Comparison of ENCODE assay signal across 9 mouse cellular contexts in genomic region chr9:108577025-108577424, GRCm38 (mm10). TPM values are rescaled to one million over a fixed set of nuclear protein-coding genes. Genes with fewer than 3 reads are reported as not detected.
DNase-seq lines count a peak whose midpoint lies in the region; ATAC-seq lines count a peak whose summit lies in the region.
"Had no signal": no experiment of that assay in that cellular context is flagged by ENCODE, and none has a peak within 500 bp of the region (broad histone marks: within the 10 kb centered on the region; RNA-seq: fewer than 3 reads in every experiment).

No protein-coding gene starts in this region.

- WGBS in heart, embryonic 15.5 days, result 51% methylated on average over 6 of the region's 6 CpGs
- 64% methylated on average over 6 of the region's 6 CpGs for WGBS in embryonic facial prominence, embryonic 11.5 days
- WGBS in hindbrain, embryonic 14.5 days, result 54% methylated on average over 6 of the region's 6 CpGs
- WGBS in midbrain, embryonic 14.5 days, result 42% methylated on average over 6 of the region's 6 CpGs

- no peaks in the 10 kb centered on the region for H3K27me3 ChIP-seq in heart, embryonic 15.5 days
- H3K27me3 ChIP-seq in embryonic facial prominence, embryonic 11.5 days (ENCODE audit: control insufficient read depth, insufficient read depth, low read length), result no peaks in the 10 kb centered on the region
- H3K27me3 ChIP-seq in hindbrain, embryonic 14.5 days (ENCODE audit: control insufficient read depth, insufficient read depth, low read length), result no peaks in the 10 kb centered on the region
- no peaks in the 10 kb centered on the region for H3K27me3 ChIP-seq in midbrain, embryonic 14.5 days (ENCODE audit: control insufficient read depth, insufficient read depth, low read length)

- peak overlapping the region; percentile 79 for H3K4me2 ChIP-seq in heart, embryonic 15.5 days
- H3K4me2 ChIP-seq in embryonic facial prominence, embryonic 11.5 days (ENCODE audit: low read depth, low read length), result peak overlapping the region; percentile 74
- peak overlapping the region; percentile 84 for H3K4me2 ChIP-seq in hindbrain, embryonic 14.5 days (replicated peaks)
- peak overlapping the region; percentile 91 for H3K4me2 ChIP-seq in midbrain, embryonic 14.5 days (ENCODE audit: low read length)

- no peak overlapping the region for H3K27ac ChIP-seq in heart, embryonic 15.5 days
- H3K27ac ChIP-seq in embryonic facial prominence, embryonic 11.5 days (replicated peaks; ENCODE audit: low read depth, low read length), result no peak overlapping the region
- 0 out of 2 replicates have a peak overlapping the region, but pooled peaks have one; percentile 16 for H3K27ac ChIP-seq in hindbrain, embryonic 14.5 days
- H3K27ac ChIP-seq in midbrain, embryonic 14.5 days (replicated peaks; ENCODE audit: low read depth, low read length), result 0 out of 2 replicates have a peak overlapping the region, but pooled peaks have one; percentile 98

- H3K36me3 ChIP-seq in heart, embryonic 15.5 days, result peaks cover 30% of the 10 kb centered on the region
- H3K36me3 ChIP-seq in embryonic facial prominence, embryonic 11.5 days (replicated peaks; ENCODE audit: control insufficient read depth, insufficient read depth, low read depth, low read length), result peaks cover 19% of the 10 kb centered on the region
- H3K36me3 ChIP-seq in hindbrain, embryonic 14.5 days (replicated peaks; ENCODE audit: control insufficient read depth, insufficient read depth), result peaks cover 60% of the 10 kb centered on the region
- H3K36me3 ChIP-seq in midbrain, embryonic 14.5 days (ENCODE audit: control insufficient read depth, insufficient read depth, low read length), result peaks cover 51% of the 10 kb centered on the region

- ATAC-seq in heart, embryonic 15.5 days (replicated peaks; ENCODE audit: insufficient number of reproducible peaks, insufficient read depth, low FRiP score, low read depth), result no peak
- no peak for ATAC-seq in embryonic facial prominence, embryonic 11.5 days (replicated peaks; ENCODE audit: insufficient number of reproducible peaks, low FRiP score, low TSS enrichment, low read depth)
- no peak for ATAC-seq in hindbrain, embryonic 14.5 days (ENCODE audit: low FRiP score)
- no peak for ATAC-seq in midbrain, embryonic 14.5 days (ENCODE audit: low FRiP score, low TSS enrichment)

- no peak for DNase-seq in heart, adult 11 months
- no peak for DNase-seq in embryonic facial prominence, embryonic 11.5 days (ENCODE audit: low spot score)
- DNase-seq in hindbrain, embryonic 14.5 days (ENCODE audit: low spot score), result no peak
- DNase-seq in midbrain, embryonic 14.5 days, result no peak
- no peak for DNase-seq in adrenal gland, postnatal 36 days
- no peak for DNase-seq in natural killer cell, adult 2 months (ENCODE audit: low spot score in 2 of 2)
- no peak for DNase-seq in left cerebral cortex, adult 8-10 months (ENCODE audit: low spot score in 2 of 2)
- DNase-seq: heart, adult 18-20 months had no signal

- H3K9me3 ChIP-seq in heart, embryonic 15.5 days (replicated peaks), result no peaks in the 10 kb centered on the region
- no peaks in the 10 kb centered on the region for H3K9me3 ChIP-seq in embryonic facial prominence, embryonic 11.5 days (replicated peaks; ENCODE audit: control insufficient read depth, low read length)
- H3K9me3 ChIP-seq in hindbrain, embryonic 14.5 days (ENCODE audit: control insufficient read depth, low read length), result no peaks in the 10 kb centered on the region
- no peaks in the 10 kb centered on the region for H3K9me3 ChIP-seq in midbrain, embryonic 14.5 days (ENCODE audit: control insufficient read depth, low read length)

- H3K4me3 ChIP-seq in heart, embryonic 15.5 days, result peak overlapping the region; percentile 80
- H3K4me3 ChIP-seq in embryonic facial prominence, embryonic 11.5 days (ENCODE audit: low read depth, low read length), result peak overlapping the region; percentile 92
- H3K4me3 ChIP-seq in hindbrain, embryonic 14.5 days (replicated peaks; ENCODE audit: low read length), result peak overlapping the region; percentile 63
- H3K4me3 ChIP-seq in midbrain, embryonic 14.5 days (replicated peaks; ENCODE audit: low read depth, low read length), result peak overlapping the region; percentile 77

- no peak overlapping the region for H3K9ac ChIP-seq in heart, embryonic 15.5 days
- H3K9ac ChIP-seq in embryonic facial prominence, embryonic 11.5 days (replicated peaks; ENCODE audit: low read length), result no peak overlapping the region
- H3K9ac ChIP-seq in hindbrain, embryonic 14.5 days, result peak overlapping the region; percentile 84
- H3K9ac ChIP-seq in midbrain, embryonic 14.5 days (replicated peaks; ENCODE audit: low read length), result peak overlapping the region; percentile 94

- peaks cover 54% of the 10 kb centered on the region for H3K4me1 ChIP-seq in heart, embryonic 15.5 days (replicated peaks)
- H3K4me1 ChIP-seq in embryonic facial prominence, embryonic 11.5 days (ENCODE audit: control insufficient read depth, insufficient read depth, low read length), result peaks cover 10% of the 10 kb centered on the region
- peaks cover 51% of the 10 kb centered on the region for H3K4me1 ChIP-seq in hindbrain, embryonic 14.5 days (replicated peaks; ENCODE audit: control insufficient read depth, insufficient read depth, low read length)
- H3K4me1 ChIP-seq in midbrain, embryonic 14.5 days (ENCODE audit: control insufficient read depth, insufficient read depth, low read length), result peaks cover 51% of the 10 kb centered on the region

RNA-seq across cellular contexts. Expression of gene Wdr6, which starts 1.5 kb away (rescaled TPM):
- 42.5 and 68.5 TPM in 2 replicates for polyA plus RNA-seq in heart, embryonic 15.5 days (2015; fragmentation: Nextera tagmentation; extraction: Ambion mirVana)
- 118 and 130 TPM in 2 replicates for polyA plus RNA-seq in embryonic facial prominence, embryonic 11.5 days (2014; fragmentation: Nextera tagmentation; extraction: Ambion mirVana)
- 240 and 242 TPM in 2 replicates for polyA plus RNA-seq in hindbrain, embryonic 14.5 days (2014; fragmentation: Nextera tagmentation; extraction: Ambion mirVana)
- polyA plus RNA-seq in midbrain, embryonic 14.5 days (2014; fragmentation: Nextera tagmentation; extraction: Ambion mirVana), result 273 and 274 TPM in 2 replicates
- 100 to 1,000 TPM; 119 to 121 TPM for total RNA-seq in adrenal gland, postnatal 36 days (2021)
- 100 to 1,000 TPM; 129 to 151 (median 133) TPM for total RNA-seq in left cerebral cortex, adult 8-10 months (2022)

RNA-seq across cellular contexts. Expression of gene Dalrd3, which starts 7.3 kb away (rescaled TPM):
- 66.8 and 103 TPM in 2 replicates for polyA plus RNA-seq in heart, embryonic 15.5 days (2015; fragmentation: Nextera tagmentation; extraction: Ambion mirVana)
- 167 and 185 TPM in 2 replicates for polyA plus RNA-seq in embryonic facial prominence, embryonic 11.5 days (2014; fragmentation: Nextera tagmentation; extraction: Ambion mirVana)
- polyA plus RNA-seq in hindbrain, embryonic 14.5 days (2014; fragmentation: Nextera tagmentation; extraction: Ambion mirVana), result 241 and 242 TPM in 2 replicates
- polyA plus RNA-seq in midbrain, embryonic 14.5 days (2014; fragmentation: Nextera tagmentation; extraction: Ambion mirVana), result 263 and 271 TPM in 2 replicates
- total RNA-seq in adrenal gland, postnatal 36 days (2021), result 10 to 100 TPM; 61.1 to 72.7 TPM
- total RNA-seq in left cerebral cortex, adult 8-10 months (2022), result 10 to 100 TPM; 68.8 to 86.5 (median 73.5) TPM

RNA-seq across cellular contexts. Expression of gene Ndufaf3, which starts 9.8 kb away (rescaled TPM):
- polyA plus RNA-seq in heart, embryonic 15.5 days (2015; fragmentation: Nextera tagmentation; extraction: Ambion mirVana), result 52.6 and 55.4 TPM in 2 replicates
- polyA plus RNA-seq in embryonic facial prominence, embryonic 11.5 days (2014; fragmentation: Nextera tagmentation; extraction: Ambion mirVana), result 48.4 and 49.0 TPM in 2 replicates
- polyA plus RNA-seq in hindbrain, embryonic 14.5 days (2014; fragmentation: Nextera tagmentation; extraction: Ambion mirVana), result 80.9 and 93.2 TPM in 2 replicates
- 76.7 and 86.2 TPM in 2 replicates for polyA plus RNA-seq in midbrain, embryonic 14.5 days (2014; fragmentation: Nextera tagmentation; extraction: Ambion mirVana)
- 10 to 100 TPM; 63.6 to 75.4 TPM for total RNA-seq in adrenal gland, postnatal 36 days (2021)
- 10 to 100 TPM; 67.2 to 77.5 (median 73.4) TPM for total RNA-seq in left cerebral cortex, adult 8-10 months (2022)

RNA-seq across cellular contexts. Expression of gene Impdh2, which starts 16.9 kb away (rescaled TPM):
- 81.6 and 97.3 TPM in 2 replicates for polyA plus RNA-seq in heart, embryonic 15.5 days (2015; fragmentation: Nextera tagmentation; extraction: Ambion mirVana)
- 242 and 248 TPM in 2 replicates for polyA plus RNA-seq in embryonic facial prominence, embryonic 11.5 days (2014; fragmentation: Nextera tagmentation; extraction: Ambion mirVana)
- polyA plus RNA-seq in hindbrain, embryonic 14.5 days (2014; fragmentation: Nextera tagmentation; extraction: Ambion mirVana), result 107 and 110 TPM in 2 replicates
- 99.3 and 107 TPM in 2 replicates for polyA plus RNA-seq in midbrain, embryonic 14.5 days (2014; fragmentation: Nextera tagmentation; extraction: Ambion mirVana)
- total RNA-seq in adrenal gland, postnatal 36 days (2021), result 100 to 1,000 TPM in 1 of 2 experiments, 10 to 100 TPM in 1; 76.8 to 118 TPM
- total RNA-seq in left cerebral cortex, adult 8-10 months (2022), result 10 to 100 TPM; 43.7 to 54.7 (median 50.7) TPM

RNA-seq across cellular contexts. Expression of gene P4htm, which starts 20.4 kb away (rescaled TPM):
- polyA plus RNA-seq in heart, embryonic 15.5 days (2015; fragmentation: Nextera tagmentation; extraction: Ambion mirVana), result 18.6 and 20.9 TPM in 2 replicates
- polyA plus RNA-seq in embryonic facial prominence, embryonic 11.5 days (2014; fragmentation: Nextera tagmentation; extraction: Ambion mirVana), result 6.4 and 8.1 TPM in 2 replicates
- polyA plus RNA-seq in hindbrain, embryonic 14.5 days (2014; fragmentation: Nextera tagmentation; extraction: Ambion mirVana), result 29.7 and 33.2 TPM in 2 replicates
- 27.0 and 30.5 TPM in 2 replicates for polyA plus RNA-seq in midbrain, embryonic 14.5 days (2014; fragmentation: Nextera tagmentation; extraction: Ambion mirVana)
- 1 to 10 TPM; 5.6 to 6.3 TPM for total RNA-seq in adrenal gland, postnatal 36 days (2021)
- total RNA-seq in left cerebral cortex, adult 8-10 months (2022), result 10 to 100 TPM; 87.5 to 98.6 (median 93.9) TPM

Comparison
In these comparisons a context has a peak if more than half of its experiments do, and no peak if none do; other contexts are left out.
1. H3K27ac ChIP-seq: peak in hindbrain, embryonic 14.5 days (single experiment) and midbrain, embryonic 14.5 days (single experiment); none in heart, embryonic 15.5 days (single experiment) and embryonic facial prominence, embryonic 11.5 days (single experiment).
2. H3K9ac ChIP-seq: peak in hindbrain, embryonic 14.5 days (single experiment) and midbrain, embryonic 14.5 days (single experiment); none in heart, embryonic 15.5 days (single experiment) and embryonic facial prominence, embryonic 11.5 days (single experiment).
3. Peak in every context shown above with its lines, with median percentiles within 50 percentile points of each other: H3K4me2 ChIP-seq and H3K4me3 ChIP-seq.